Mouse (Mus musculus): ENCODE results near the gene Cdk5rap1. TPM values are rescaled to one million over a fixed set of nuclear protein-coding genes. Genes with fewer than 3 reads are reported as not detected.

Gene Cdk5rap1
- polyA plus RNA-seq, 1 experiment from 2014 or later: 10.6 TPM

GRCm38 (mm10) chr2:154407643-154408445 is 35.0 kb upstream of the Cdk5rap1 start, which contains the start of gene Snta1:
Snta1 (minus strand) TSS chr2:154408099.
- H3K4me1 ChIP-seq (ENCODE audit: control insufficient read depth, insufficient read depth, low read length): 0 out of 2 replicates have a peak, but pooled peaks cover 8% of the 10 kb centered on the region
- H3K9ac ChIP-seq (ENCODE audit: low read depth, low read length): peak within 1 kb of the TSS; percentile 74
- no peak within 1 kb of the TSS for H3K27ac ChIP-seq (ENCODE audit: low read depth, low read length)
- H3K36me3 ChIP-seq (ENCODE audit: control insufficient read depth, insufficient read depth, low read length): no peaks in the 10 kb centered on the region
- WGBS: 3% methylated on average over 74 of the region's 84 CpGs
- peak within 1 kb of the TSS; percentile 76 for H3K4me2 ChIP-seq (replicated peaks; ENCODE audit: low read depth, low read length)
- peak within 1 kb of the TSS; percentile 72 for H3K4me3 ChIP-seq (ENCODE audit: low read length)
- H3K9me3 ChIP-seq (ENCODE audit: control insufficient read depth, low read length): no peaks in the 10 kb centered on the region
- ATAC-seq (ENCODE audit: low FRiP score, low TSS enrichment): peak; percentile 90
- H3K27me3 ChIP-seq (ENCODE audit: control insufficient read depth, insufficient read depth, low read length): no peaks in the 10 kb centered on the region

GRCm38 (mm10) chr2:154407063-154407642 is 34.3 kb upstream of the Cdk5rap1 start:
- 28% methylated on average over 11 of the region's 11 CpGs for WGBS
- Histone ChIP-seq H3K4me3 (ENCODE audit: low read length) (peak overlapping the region; percentile 72), H3K36me3 (ENCODE audit: control insufficient read depth, insufficient read depth, low read length) (no peaks in the 10 kb centered on the region), H3K27ac (ENCODE audit: low read depth, low read length) (no peak overlapping the region), H3K9ac (ENCODE audit: low read depth, low read length) (peak overlapping the region; percentile 74), H3K4me2 (replicated peaks; ENCODE audit: low read depth, low read length) (peak overlapping the region; percentile 76), H3K27me3 (ENCODE audit: control insufficient read depth, insufficient read depth, low read length) (no peaks in the 10 kb centered on the region), H3K4me1 (ENCODE audit: control insufficient read depth, insufficient read depth, low read length) (0 out of 2 replicates have a peak, but pooled peaks cover 8% of the 10 kb centered on the region), H3K9me3 (ENCODE audit: control insufficient read depth, low read length) (no peaks in the 10 kb centered on the region)
- no peak for ATAC-seq (ENCODE audit: low FRiP score, low TSS enrichment)

- Histone ChIP-seq H3K27ac (ENCODE audit: low read depth, low read length) (no peak overlapping the region), H3K4me3 (ENCODE audit: low read length) (no peak overlapping the region), H3K4me2 (replicated peaks; ENCODE audit: low read depth, low read length) (no peak overlapping the region), H3K27me3 (ENCODE audit: control insufficient read depth, insufficient read depth, low read length) (no peaks in the 10 kb centered on the region), H3K4me1 (ENCODE audit: control insufficient read depth, insufficient read depth, low read length) (0 out of 2 replicates have a peak, but pooled peaks cover 8% of the 10 kb centered on the region), H3K36me3 (ENCODE audit: control insufficient read depth, insufficient read depth, low read length) (no peaks in the 10 kb centered on the region), H3K9me3 (ENCODE audit: control insufficient read depth, low read length) (no peaks in the 10 kb centered on the region), H3K9ac (ENCODE audit: low read depth, low read length) (no peak overlapping the region)
- ATAC-seq (ENCODE audit: low FRiP score, low TSS enrichment): no peak
- 54% methylated on average over 5 of the region's 5 CpGs for WGBS
Measured at GRCm38 (mm10) chr2:154405447-154405994, 32.7 kb upstream of the Cdk5rap1 start.

- peak overlapping the region; percentile 79; the same call in 1 of the 2 replicates for H3K27ac ChIP-seq (ENCODE audit: low read depth, low read length)
- H3K9ac ChIP-seq (ENCODE audit: low read depth, low read length): no peak overlapping the region
- no peak overlapping the region for H3K4me3 ChIP-seq (ENCODE audit: low read length)
- H3K27me3 ChIP-seq (ENCODE audit: control insufficient read depth, insufficient read depth, low read length): no peaks in the 10 kb centered on the region
- ATAC-seq (ENCODE audit: low FRiP score, low TSS enrichment): peak; percentile 86
- no peaks in the 10 kb centered on the region for H3K9me3 ChIP-seq (ENCODE audit: control insufficient read depth, low read length)
- WGBS: 23% methylated on average over 7 of the region's 7 CpGs
- 0 out of 2 replicates have a peak, but pooled peaks cover 8% of the 10 kb centered on the region for H3K4me1 ChIP-seq (ENCODE audit: control insufficient read depth, insufficient read depth, low read length)
- no peaks in the 10 kb centered on the region for H3K36me3 ChIP-seq (ENCODE audit: control insufficient read depth, insufficient read depth, low read length)
- H3K4me2 ChIP-seq (replicated peaks; ENCODE audit: low read depth, low read length): no peak overlapping the region
Measured at GRCm38 (mm10) chr2:154402811-154403210, 30.0 kb upstream of the Cdk5rap1 start.

GRCm38 (mm10) chr2:154401976-154402375 is 29.2 kb upstream of the Cdk5rap1 start:
- WGBS: 50% methylated on average over 1 of the region's 1 CpGs
- Histone ChIP-seq H3K4me3 (ENCODE audit: low read length) (no peak overlapping the region), H3K36me3 (ENCODE audit: control insufficient read depth, insufficient read depth, low read length) (no peaks in the 10 kb centered on the region), H3K4me2 (replicated peaks; ENCODE audit: low read depth, low read length) (no peak overlapping the region), H3K9me3 (ENCODE audit: control insufficient read depth, low read length) (no peaks in the 10 kb centered on the region), H3K27me3 (ENCODE audit: control insufficient read depth, insufficient read depth, low read length) (no peaks in the 10 kb centered on the region), H3K27ac (ENCODE audit: low read depth, low read length) (no peak overlapping the region), H3K4me1 (ENCODE audit: control insufficient read depth, insufficient read depth, low read length) (0 out of 2 replicates have a peak, but pooled peaks cover 8% of the 10 kb centered on the region), H3K9ac (ENCODE audit: low read depth, low read length) (no peak overlapping the region)
- ATAC-seq (ENCODE audit: low FRiP score, low TSS enrichment): no peak

GRCm38 (mm10) chr2:154399325-154399724 is 26.5 kb upstream of the Cdk5rap1 start:
- Histone ChIP-seq H3K36me3 (ENCODE audit: control insufficient read depth, insufficient read depth, low read length) (no peaks in the 10 kb centered on the region), H3K9me3 (ENCODE audit: control insufficient read depth, low read length) (no peaks in the 10 kb centered on the region), H3K27ac (ENCODE audit: low read depth, low read length) (no peak overlapping the region), H3K9ac (ENCODE audit: low read depth, low read length) (no peak overlapping the region), H3K27me3 (ENCODE audit: control insufficient read depth, insufficient read depth, low read length) (no peaks in the 10 kb centered on the region), H3K4me1 (ENCODE audit: control insufficient read depth, insufficient read depth, low read length) (0 out of 2 replicates have a peak, but pooled peaks cover 8% of the 10 kb centered on the region), H3K4me2 (replicated peaks; ENCODE audit: low read depth, low read length) (no peak overlapping the region), H3K4me3 (ENCODE audit: low read length) (no peak overlapping the region)
- WGBS: 87% methylated on average over 2 of the region's 2 CpGs
- ATAC-seq (ENCODE audit: low FRiP score, low TSS enrichment): no peak

- Histone ChIP-seq H3K9me3 (ENCODE audit: control insufficient read depth, low read length) (no peaks in the 10 kb centered on the region), H3K27me3 (ENCODE audit: control insufficient read depth, insufficient read depth, low read length) (no peaks in the 10 kb centered on the region), H3K27ac (ENCODE audit: low read depth, low read length) (no peak overlapping the region), H3K9ac (ENCODE audit: low read depth, low read length) (no peak overlapping the region), H3K4me2 (replicated peaks; ENCODE audit: low read depth, low read length) (no peak overlapping the region), H3K4me3 (ENCODE audit: low read length) (no peak overlapping the region), H3K36me3 (ENCODE audit: control insufficient read depth, insufficient read depth, low read length) (no peaks in the 10 kb centered on the region), H3K4me1 (ENCODE audit: control insufficient read depth, insufficient read depth, low read length) (0 out of 2 replicates have a peak, but pooled peaks cover 4% of the 10 kb centered on the region)
- 85% methylated on average over 7 of the region's 7 CpGs for WGBS
- no peak for ATAC-seq (ENCODE audit: low FRiP score, low TSS enrichment)
Measured at GRCm38 (mm10) chr2:154398267-154398666, 25.5 kb upstream of the Cdk5rap1 start.

GRCm38 (mm10) chr2:154396529-154396928 is 23.7 kb upstream of the Cdk5rap1 start:
- Histone ChIP-seq H3K27me3 (ENCODE audit: control insufficient read depth, insufficient read depth, low read length) (no peaks in the 10 kb centered on the region), H3K36me3 (ENCODE audit: control insufficient read depth, insufficient read depth, low read length) (no peaks in the 10 kb centered on the region), H3K4me3 (ENCODE audit: low read length) (no peak overlapping the region), H3K9ac (ENCODE audit: low read depth, low read length) (no peak overlapping the region), H3K9me3 (ENCODE audit: control insufficient read depth, low read length) (no peaks in the 10 kb centered on the region), H3K4me2 (replicated peaks; ENCODE audit: low read depth, low read length) (no peak overlapping the region), H3K4me1 (ENCODE audit: control insufficient read depth, insufficient read depth, low read length) (no peaks in the 10 kb centered on the region), H3K27ac (ENCODE audit: low read depth, low read length) (no peak overlapping the region)
- no peak for ATAC-seq (ENCODE audit: low FRiP score, low TSS enrichment)
- WGBS: 75% methylated on average over 2 of the region's 2 CpGs

- no peak overlapping the region for H3K27ac ChIP-seq (ENCODE audit: low read depth, low read length)
- no peak overlapping the region for H3K4me3 ChIP-seq (ENCODE audit: low read length)
- peaks cover 8% of the 10 kb centered on the region for H3K4me1 ChIP-seq (ENCODE audit: control insufficient read depth, insufficient read depth, low read length)
- ATAC-seq (ENCODE audit: low FRiP score, low TSS enrichment): no peak
- WGBS: 79% methylated on average over 3 of the region's 3 CpGs
- no peaks in the 10 kb centered on the region for H3K27me3 ChIP-seq (ENCODE audit: control insufficient read depth, insufficient read depth, low read length)
- no peaks in the 10 kb centered on the region for H3K36me3 ChIP-seq (ENCODE audit: control insufficient read depth, insufficient read depth, low read length)
- no peak overlapping the region for H3K9ac ChIP-seq (ENCODE audit: low read depth, low read length)
- no peaks in the 10 kb centered on the region for H3K9me3 ChIP-seq (ENCODE audit: control insufficient read depth, low read length)
- H3K4me2 ChIP-seq (replicated peaks; ENCODE audit: low read depth, low read length): no peak overlapping the region
Measured at GRCm38 (mm10) chr2:154394602-154395001, 21.8 kb upstream of the Cdk5rap1 start.
